ENCODE assay signal across 15 mouse cellular contexts in the genomic region with DNA sequence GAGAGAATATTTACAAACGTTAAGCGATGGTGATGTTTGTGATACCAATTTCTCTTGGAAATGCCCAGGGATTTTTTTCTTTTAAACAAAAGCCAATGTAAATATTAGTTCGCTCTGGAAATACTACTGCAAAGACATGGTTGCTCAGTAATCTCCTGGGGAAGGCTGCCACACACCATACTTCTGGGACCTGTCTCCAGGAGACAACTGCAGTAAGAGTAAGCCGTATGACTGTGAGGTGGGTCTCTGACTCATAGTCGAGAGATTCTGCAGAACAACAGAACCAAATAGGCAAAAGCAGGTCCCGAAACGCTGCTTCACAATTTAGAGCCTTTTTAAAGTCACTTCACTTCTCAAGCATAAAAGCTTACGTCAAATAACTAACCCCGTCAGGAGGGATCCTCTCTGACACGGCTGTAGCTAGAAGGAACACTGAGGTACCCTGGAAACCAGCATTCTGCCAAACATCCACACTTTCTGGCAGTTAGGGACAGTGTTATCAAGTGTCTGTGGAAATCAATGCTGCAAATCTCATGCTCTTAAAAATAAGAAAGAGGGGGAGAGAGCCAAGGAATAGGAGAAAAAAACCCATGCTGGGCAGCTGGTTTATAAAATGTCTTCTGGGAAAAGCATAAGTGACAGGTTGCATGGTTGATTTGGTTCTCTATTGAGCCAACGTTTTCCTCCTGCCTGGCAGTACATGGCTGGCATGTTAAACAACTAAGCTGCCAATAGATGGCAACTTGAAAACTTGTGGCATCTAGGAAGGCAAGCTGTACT.
DNase-seq lines count a peak whose midpoint lies in the region; ATAC-seq lines count a peak whose summit lies in the region.
"Had no signal": no experiment of that assay in that cellular context is flagged by ENCODE, and none has a peak within 500 bp of the region (broad histone marks: within the 10 kb centered on the region; RNA-seq: fewer than 3 reads in every experiment).

No protein-coding gene starts in this region.

- no peak for DNase-seq in frontal cortex, postnatal 10 days (ENCODE audit: low spot score in 2 of 2)
- no peak for DNase-seq in midbrain, embryonic 11.5 days (ENCODE audit: low spot score, missing footprints)
- DNase-seq in thymus, postnatal 0 days (ENCODE audit: low spot score) = no peak
- DNase-seq in heart, postnatal 36 days = no peak
- DNase-seq: adrenal gland, postnatal 36 days; cerebellum, postnatal 36 days; gastrocnemius, postnatal 25 days; lung, postnatal 14 days had no signal

- H3K27ac ChIP-seq in midbrain, embryonic 13.5 days = no peak overlapping the region
- no peak overlapping the region for H3K27ac ChIP-seq in midbrain, embryonic 11.5 days (ENCODE audit: low read depth, low read length)
- H3K27ac ChIP-seq in hindbrain, embryonic 16.5 days (ENCODE audit: low read depth, low read length) = no peak overlapping the region
- H3K27ac ChIP-seq: intestine, embryonic 15.5 days; limb, embryonic 15.5 days had no signal

- peaks cover 6% of the 10 kb centered on the region; the same call in 1 of the 2 replicates for H3K4me1 ChIP-seq in midbrain, embryonic 13.5 days (replicated peaks)
- no peaks in the 10 kb centered on the region; the same call in 1 of the 2 replicates for H3K4me1 ChIP-seq in midbrain, embryonic 11.5 days (ENCODE audit: control insufficient read depth, insufficient read depth, low read length)
- 0 out of 2 replicates have a peak, but pooled peaks cover 2% of the 10 kb centered on the region for H3K4me1 ChIP-seq in hindbrain, embryonic 16.5 days (ENCODE audit: control insufficient read depth, insufficient read depth, low read depth, low read length)
- H3K4me1 ChIP-seq: intestine, embryonic 15.5 days; limb, embryonic 15.5 days; megakaryocyte, embryonic 14.5 days had no signal

- no peaks in the 10 kb centered on the region for H3K9me3 ChIP-seq in midbrain, embryonic 13.5 days
- no peaks in the 10 kb centered on the region for H3K9me3 ChIP-seq in midbrain, embryonic 11.5 days (ENCODE audit: control insufficient read depth, low read length)
- H3K9me3 ChIP-seq in hindbrain, embryonic 16.5 days (ENCODE audit: control insufficient read depth, low read length) = no peaks in the 10 kb centered on the region
- H3K9me3 ChIP-seq: intestine, embryonic 15.5 days; limb, embryonic 15.5 days had no signal

- no peaks in the 10 kb centered on the region for H3K27me3 ChIP-seq in midbrain, embryonic 13.5 days
- H3K27me3 ChIP-seq in midbrain, embryonic 11.5 days (ENCODE audit: control insufficient read depth, insufficient read depth, low read length) = no peaks in the 10 kb centered on the region
- H3K27me3 ChIP-seq in hindbrain, embryonic 16.5 days (replicated peaks; ENCODE audit: control insufficient read depth, insufficient read depth, low read length) = no peaks in the 10 kb centered on the region
- H3K27me3 ChIP-seq: intestine, embryonic 15.5 days; limb, embryonic 15.5 days; megakaryocyte, embryonic 14.5 days; Patski had no signal

- H3K36me3 ChIP-seq in midbrain, embryonic 13.5 days = no peaks in the 10 kb centered on the region
- H3K36me3 ChIP-seq in midbrain, embryonic 11.5 days (ENCODE audit: control insufficient read depth, insufficient read depth, low read length) = no peaks in the 10 kb centered on the region
- H3K36me3 ChIP-seq in hindbrain, embryonic 16.5 days (ENCODE audit: control insufficient read depth, insufficient read depth, low read length) = no peaks in the 10 kb centered on the region
- H3K36me3 ChIP-seq: intestine, embryonic 15.5 days; limb, embryonic 15.5 days had no signal

- ATAC-seq in frontal cortex, adult (ENCODE audit: low TSS enrichment) = peak; percentile 55; the same call in 1 of the 2 replicates
- ATAC-seq in midbrain, embryonic 13.5 days = peak; percentile 34; the same call in 1 of the 2 replicates
- no peak for ATAC-seq in midbrain, embryonic 11.5 days (ENCODE audit: low FRiP score)
- ATAC-seq in hindbrain, embryonic 16.5 days = peak; percentile 85
- ATAC-seq: intestine, embryonic 15.5 days; Patski had no signal

- 63% methylated on average over 11 of the region's 11 CpGs for WGBS in midbrain, embryonic 13.5 days
- WGBS in midbrain, embryonic 11.5 days = 73% methylated on average over 11 of the region's 11 CpGs
- 46% methylated on average over 11 of the region's 11 CpGs for WGBS in hindbrain, embryonic 16.5 days

- H3K4me2 ChIP-seq in midbrain, embryonic 13.5 days (replicated peaks) = no peak overlapping the region
- H3K4me2 ChIP-seq in midbrain, embryonic 11.5 days = no peak overlapping the region
- H3K4me2 ChIP-seq in hindbrain, embryonic 16.5 days (ENCODE audit: low read length) = peak overlapping the region; percentile 2; the same call in 1 of the 2 replicates
- H3K4me2 ChIP-seq: intestine, embryonic 15.5 days; limb, embryonic 15.5 days had no signal

- H3K9ac ChIP-seq in midbrain, embryonic 13.5 days (replicated peaks) = no peak overlapping the region
- H3K9ac ChIP-seq in midbrain, embryonic 11.5 days (ENCODE audit: low read length) = no peak overlapping the region
- no peak overlapping the region for H3K9ac ChIP-seq in hindbrain, embryonic 16.5 days (ENCODE audit: low read depth, low read length)
- H3K9ac ChIP-seq: intestine, embryonic 15.5 days; limb, embryonic 15.5 days had no signal

- intact Hi-C loops in heart, postnatal 36 days (cut with DNase I) = no loop called here

- no peak overlapping the region for H3K4me3 ChIP-seq in midbrain, embryonic 13.5 days (replicated peaks)
- H3K4me3 ChIP-seq in midbrain, embryonic 11.5 days (ENCODE audit: low read depth, low read length) = no peak overlapping the region
- no peak overlapping the region for H3K4me3 ChIP-seq in hindbrain, embryonic 16.5 days (ENCODE audit: low read length)
- H3K4me3 ChIP-seq: intestine, embryonic 15.5 days; limb, embryonic 15.5 days; megakaryocyte, embryonic 14.5 days had no signal
